Mouse (Mus musculus) CH12.LX (cell line): ENCODE data around the gene Amn. TPM values are rescaled to one million over a fixed set of nuclear protein-coding genes. Genes with fewer than 3 reads are reported as not detected.

Experiments
- CHD1 ChIP-seq: IDR thresholded peaks from 2 replicates; pipeline ENCODE4 v1.6.1; 2012; ENCODE audit warnings: low read depth, low read length, improper control_type of control experiment, inconsistent platforms
- EP300 ChIP-seq: IDR thresholded peaks from 2 replicates; pipeline ENCODE4 v1.6.1; 2011; ENCODE audit warnings: low read length, improper control_type of control experiment
- IRF4 ChIP-seq: IDR thresholded peaks from 2 replicates; pipeline ENCODE4 v1.6.1; 2014; ENCODE audit warnings: low read depth, mild to moderate bottlenecking, inconsistent platforms, low read length, improper control_type of control experiment
- MAX ChIP-seq: IDR thresholded peaks from 2 replicates; pipeline ENCODE4 v1.6.1; 2011; ENCODE audit warnings: low read length, improper control_type of control experiment
- MXI1 ChIP-seq: IDR thresholded peaks from 2 replicates; pipeline ENCODE4 v1.6.1; 2011; ENCODE audit warnings: mild to moderate bottlenecking, low read depth, low read length, improper control_type of control experiment
- NRF1 ChIP-seq: IDR thresholded peaks from 2 replicates; pipeline ENCODE4 v1.6.1; 2014; ENCODE audit warnings: low read depth, mild to moderate bottlenecking, inconsistent platforms, low read length, improper control_type of control experiment, moderate library complexity
- RAD21 ChIP-seq: IDR thresholded peaks from 2 replicates; pipeline ENCODE4 v1.6.1; 2011; ENCODE audit warnings: low read depth, mild to moderate bottlenecking, low read length, improper control_type of control experiment, moderate library complexity
- UBTF ChIP-seq: IDR thresholded peaks from 2 replicates; pipeline ENCODE4 v1.6.1; 2012; ENCODE audit warnings: low read depth, mild to moderate bottlenecking, inconsistent platforms, low read length, improper control_type of control experiment, moderate library complexity
- USF1 ChIP-seq: IDR thresholded peaks from 2 replicates; pipeline ENCODE4 v1.6.1; 2014; ENCODE audit warnings: low read depth, mild to moderate bottlenecking, inconsistent platforms, low read length, improper control_type of control experiment
- ZC3H11A ChIP-seq: IDR thresholded peaks from 2 replicates; pipeline ENCODE4 v1.6.1; 2012; ENCODE audit warnings: low read depth, mild to moderate bottlenecking, inconsistent platforms, low read length, improper control_type of control experiment
- ZNF384 ChIP-seq: IDR thresholded peaks from 2 replicates; pipeline ENCODE4 v1.6.1; 2012; ENCODE audit warnings: low read depth, low read length, improper control_type of control experiment, inconsistent platforms
- polyA plus RNA-seq: library from polyadenylated mRNA; unstranded; fragments of >175 nt; gene quantifications from 2 replicates; pipeline ENCODE4 v1.2.1, GENCODE M21; 2012; ENCODE audit warnings: low read depth; ENCODE audit not compliant: insufficient read length
- total RNA-seq, 2 experiments: library from RNA; depleted of rRNA; stranded (reverse); fragments of 300-350 nt in 1 of 2; fragments of >200 nt in 1 of 2; gene quantifications; 2 replicates each; pipeline ENCODE4 v1.2.3; 2012 to 2014

The Amn gene
- total and polyA plus RNA-seq, 3 experiments, result 0.55 to 0.62 (median 0.61) TPM

GRCm38 (mm10) chr12:111325744-111326424 lies 55.0 kb downstream of the Amn start (continued):
- TF ChIP-seq EP300 (peak; percentile 92), MXI1 (no peak; the same call in 1 of the 2 replicates), MAX (no peak; the same call in none of the 2 replicates), ZC3H11A (no peak), CHD1 (no peak), UBTF (peak; percentile 33; the same call in 1 of the 2 replicates), USF1 (peak; percentile 34), ZNF384 (no peak), IRF4 (peak; percentile 97), NRF1 (0 out of 2 replicates have a peak, but pooled peaks have one; percentile 25), RAD21 (no peak; the same call in 1 of the 2 replicates)

Other genes with a start within 250 kb of the Amn start
- 6.1 and 6.5 TPM in 2 replicates for gene Rcor1, start 231.7 kb upstream of the Amn start, total RNA-seq (2012; rRNA removed)
- gene Rcor1, start 231.7 kb upstream of the Amn start, total RNA-seq (2014; rRNA removed), result 8.3 and 8.5 TPM in 2 replicates
- gene Rcor1, start 231.7 kb upstream of the Amn start, polyA plus RNA-seq, result 15.0 and 16.1 TPM in 2 replicates
- 17.5 and 21.4 TPM in 2 replicates for gene Traf3, start 104.7 kb upstream of the Amn start, total RNA-seq (2012; rRNA removed)
- gene Traf3, start 104.7 kb upstream of the Amn start, total RNA-seq (2014; rRNA removed), result 9.6 and 10.9 TPM in 2 replicates
- gene Traf3, start 104.7 kb upstream of the Amn start, polyA plus RNA-seq, result 30.6 and 33.1 TPM in 2 replicates
- gene 4930595D18Rik, start 86.6 kb upstream of the Amn start, total RNA-seq (2012; rRNA removed), result not detected in 2 replicates
- gene 4930595D18Rik, start 86.6 kb upstream of the Amn start, total RNA-seq (2014; rRNA removed), result 0.43 TPM in 1 of 2 replicates, not detected in the other
- gene 4930595D18Rik, start 86.6 kb upstream of the Amn start, polyA plus RNA-seq, result 0.57 and 0.61 TPM in 2 replicates
- 20.6 and 25.4 TPM in 2 replicates for gene Cdc42bpb, start 106.6 kb downstream of the Amn start, total RNA-seq (2012; rRNA removed)
- 12.9 and 16.7 TPM in 2 replicates for gene Cdc42bpb, start 106.6 kb downstream of the Amn start, total RNA-seq (2014; rRNA removed)
- 22.9 and 29.7 TPM in 2 replicates for gene Cdc42bpb, start 106.6 kb downstream of the Amn start, polyA plus RNA-seq
- not detected in 2 replicates for gene Lbhd2, start 135.7 kb downstream of the Amn start, total RNA-seq (2012; rRNA removed)
- not detected in 2 replicates for gene Lbhd2, start 135.7 kb downstream of the Amn start, total RNA-seq (2014; rRNA removed)
- not detected in 2 replicates for gene Lbhd2, start 135.7 kb downstream of the Amn start, polyA plus RNA-seq
- 0.29 and 0.85 TPM in 2 replicates for gene Exoc3l4, start 145.9 kb downstream of the Amn start, total RNA-seq (2012; rRNA removed)
- 0.80 and 1.2 TPM in 2 replicates for gene Exoc3l4, start 145.9 kb downstream of the Amn start, total RNA-seq (2014; rRNA removed)
- 0.56 and 0.81 TPM in 2 replicates for gene Exoc3l4, start 145.9 kb downstream of the Amn start, polyA plus RNA-seq
- gene Tnfaip2, start 171.4 kb downstream of the Amn start, total RNA-seq (2012; rRNA removed), result 0.93 and 1.0 TPM in 2 replicates
- gene Tnfaip2, start 171.4 kb downstream of the Amn start, total RNA-seq (2014; rRNA removed), result 0.65 and 1.4 TPM in 2 replicates
- gene Tnfaip2, start 171.4 kb downstream of the Amn start, polyA plus RNA-seq, result 2.5 and 2.6 TPM in 2 replicates
- not detected in 2 replicates for gene Gm266, start 214.7 kb downstream of the Amn start, total RNA-seq (2012; rRNA removed)
- gene Gm266, start 214.7 kb downstream of the Amn start, total RNA-seq (2014; rRNA removed), result not detected in 2 replicates
- not detected in 2 replicates for gene Gm266, start 214.7 kb downstream of the Amn start, polyA plus RNA-seq